Mouse (Mus musculus) myocyte (in vitro differentiated cells): Measurements from ENCODE around the gene Slc12a8. TPM values are rescaled to one million over a fixed set of nuclear protein-coding genes. Genes with fewer than 3 reads are reported as not detected.

ENCODE experiments used
- H3K27me3 ChIP-seq: one replicate; pipeline ENCODE4 v1.6.1; 2011; ENCODE audit not compliant: control insufficient read depth, insufficient read depth, insufficient read length
- H3K36me3 ChIP-seq: one replicate; pipeline ENCODE4 v1.6.1; 2011; ENCODE audit not compliant: control insufficient read depth, insufficient read depth
- H3K4me2 ChIP-seq: one replicate; pipeline ENCODE4 v1.6.1; 2011; ENCODE audit warnings: low read depth, control low read depth
- H3K4me3 ChIP-seq: one replicate; pipeline ENCODE4 v1.5.1; 2011; ENCODE audit warnings: mild to moderate bottlenecking, control low read depth, moderate library complexity
- H3K79me2 ChIP-seq: one replicate; pipeline ENCODE4 v1.6.1; 2011; ENCODE audit not compliant: control insufficient read depth, insufficient read depth
- H3ac ChIP-seq: one replicate; pipeline ENCODE4 v1.6.1; 2011; ENCODE audit not compliant: control insufficient read depth, insufficient read length
- CEBPB ChIP-seq: IDR thresholded peaks from 2 replicates; pipeline ENCODE4 v1.6.1; 2011; ENCODE audit warnings: mild to moderate bottlenecking, moderate library complexity; ENCODE audit not compliant: poor library complexity, insufficient read depth, severe bottlenecking
- E2F4 ChIP-seq: IDR thresholded peaks from one replicate; pipeline ENCODE4 v1.6.1; 2011; ENCODE audit warnings: mild to moderate bottlenecking, control low read depth, moderate library complexity; ENCODE audit not compliant: insufficient read depth
- MAX ChIP-seq: IDR thresholded peaks from one replicate; pipeline ENCODE4 v1.6.1; 2011; ENCODE audit warnings: low read depth, mild to moderate bottlenecking, control low read depth
- MYOD1 ChIP-seq, 3 experiments: IDR thresholded peaks; one replicate each; pipeline ENCODE4 v1.6.1; 2011; ENCODE audit warnings: control low read depth in 2 of 3, low read depth in 2 of 3, mild to moderate bottlenecking in 2 of 3, moderate library complexity in 1 of 3; ENCODE audit not compliant: insufficient read length in 2 of 3, control insufficient read depth in 1 of 3
- MYOG ChIP-seq, 3 experiments: IDR thresholded peaks; one replicate each; pipeline ENCODE4 v1.6.1; 2011; ENCODE audit warnings: control low read depth in 2 of 3, low read depth in 2 of 3, mild to moderate bottlenecking in 2 of 3; ENCODE audit not compliant: insufficient read length in 2 of 3, control insufficient read depth in 1 of 3, insufficient read depth in 1 of 3
- POLR2A ChIP-seq: IDR thresholded peaks from one replicate; pipeline ENCODE4 v1.6.1; 2011; ENCODE audit warnings: low read depth, mild to moderate bottlenecking, control low read depth, moderate library complexity; ENCODE audit not compliant: insufficient read length
- POLR2AphosphoS2 ChIP-seq: IDR thresholded peaks from one replicate; pipeline ENCODE4 v1.6.1; 2011; ENCODE audit warnings: low read depth, control low read depth; ENCODE audit not compliant: insufficient read length
- REST ChIP-seq: IDR thresholded peaks from one replicate; pipeline ENCODE4 v1.6.1; 2011; ENCODE audit warnings: mild to moderate bottlenecking, control low read depth, moderate library complexity; ENCODE audit not compliant: insufficient read depth, insufficient read length
- SRF ChIP-seq: IDR thresholded peaks from one replicate; pipeline ENCODE4 v1.6.1; 2011; ENCODE audit warnings: low read depth; ENCODE audit not compliant: control insufficient read depth, insufficient read length
- TCF12 ChIP-seq: IDR thresholded peaks from one replicate; pipeline ENCODE4 v1.6.1; 2011; ENCODE audit warnings: mild to moderate bottlenecking, control low read depth; ENCODE audit not compliant: poor library complexity, insufficient read depth, severe bottlenecking
- TCF3 ChIP-seq: IDR thresholded peaks from one replicate; pipeline ENCODE4 v1.6.1; 2011; ENCODE audit warnings: low read depth, control low read depth; ENCODE audit not compliant: insufficient read length
- USF1 ChIP-seq: IDR thresholded peaks from one replicate; pipeline ENCODE4 v1.6.1; 2011; ENCODE audit warnings: low read depth, mild to moderate bottlenecking, control low read depth, moderate library complexity
- polyA plus RNA-seq: library from polyadenylated mRNA; unstranded; fragments of >200 nt; fragmentation: generic; extraction: Trizol; gene quantifications from one replicate; pipeline ENCODE4 v1.2.1, GENCODE M21; 2012; ENCODE audit warnings: missing spikeins

Gene Slc12a8
- polyA plus RNA-seq, 1 experiment = 0.42 TPM

- H3K4me2 ChIP-seq = no peak overlapping the region
- H3ac ChIP-seq = no peak overlapping the region
- H3K4me3 ChIP-seq = no peak overlapping the region
- no peak for TF ChIP-seq SRF
- TF ChIP-seq MAX = no peak
- TF ChIP-seq MYOD1 (IDR thresholded peaks at IDR 0.05; ENCODE audit: control insufficient read depth in 1 of 3, insufficient read length in 2 of 3, low read depth in 2 of 3) = no peak
- TF ChIP-seq TCF12 = no peak
- TF ChIP-seq E2F4 = no peak
- no peak for TF ChIP-seq USF1
- TF ChIP-seq CEBPB = no peak
- no peak for TF ChIP-seq POLR2AphosphoS2
- TF ChIP-seq TCF3 = no peak
- H3K36me3 ChIP-seq = peaks cover 12% of the 10 kb centered on the region
- H3K79me2 ChIP-seq = no peaks in the 10 kb centered on the region
- no peaks in the 10 kb centered on the region for H3K27me3 ChIP-seq
Measured at GRCm38 (mm10) chr16:33479926-33480325, 37.2 kb upstream of the Slc12a8 start.

DNA sequence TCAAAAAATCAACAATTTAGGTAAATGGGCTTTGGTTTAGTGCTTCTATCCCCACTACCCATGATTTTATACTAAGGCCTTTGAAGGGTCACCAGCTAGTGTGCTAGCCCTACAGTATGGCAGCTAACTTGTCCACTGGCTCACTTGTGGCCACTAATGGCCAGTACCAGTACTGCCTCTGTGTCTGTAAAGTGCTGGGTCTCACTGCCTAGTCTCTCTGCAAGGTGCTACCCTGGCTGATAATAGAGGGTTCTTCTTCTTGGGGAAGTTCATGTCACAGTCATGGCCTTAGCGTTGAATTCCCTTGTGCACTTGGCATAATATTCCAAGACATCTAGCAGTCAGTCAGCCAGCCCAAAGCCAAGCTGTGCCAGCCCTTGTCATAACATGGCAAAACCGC, 36.0 kb upstream of the Slc12a8 start:
- peaks cover 12% of the 10 kb centered on the region for H3K36me3 ChIP-seq
- no peaks in the 10 kb centered on the region for H3K27me3 ChIP-seq
- H3K79me2 ChIP-seq = no peaks in the 10 kb centered on the region
- H3K4me3 ChIP-seq = no peak overlapping the region
- H3ac ChIP-seq = no peak overlapping the region
- TF ChIP-seq POLR2A (no peak), USF1 (no peak), REST (no peak), TCF12 (no peak), E2F4 (no peak), CEBPB (no peak), MYOG (IDR thresholded peaks at IDR 0.05; ENCODE audit: control insufficient read depth in 1 of 3, insufficient read depth in 1 of 3, insufficient read length in 2 of 3, low read depth in 2 of 3) (no peak), MAX (no peak), SRF (no peak), TCF3 (no peak), MYOD1 (IDR thresholded peaks at IDR 0.05; ENCODE audit: control insufficient read depth in 1 of 3, insufficient read length in 2 of 3, low read depth in 2 of 3) (no peak), POLR2AphosphoS2 (no peak)
- H3K4me2 ChIP-seq = no peak overlapping the region

- no peak overlapping the region for H3ac ChIP-seq
Measured at GRCm38 (mm10) chr16:33482309-33482708, 34.8 kb upstream of the Slc12a8 start.

GRCm38 (mm10) chr16:33487709-33488108, 29.4 kb upstream of the Slc12a8 start:
- Histone ChIP-seq H3K4me3 (no peak overlapping the region), H3K36me3 (peaks cover 5% of the 10 kb centered on the region), H3K4me2 (no peak overlapping the region), H3K27me3 (no peaks in the 10 kb centered on the region), H3K79me2 (no peaks in the 10 kb centered on the region), H3ac (no peak overlapping the region)
- TF ChIP-seq MYOG (IDR thresholded peaks at IDR 0.05; ENCODE audit: control insufficient read depth in 1 of 3, insufficient read depth in 1 of 3, insufficient read length in 2 of 3, low read depth in 2 of 3) = no peak
- no peak for TF ChIP-seq REST
- no peak for TF ChIP-seq USF1
- no peak for TF ChIP-seq TCF12
- TF ChIP-seq MYOD1 (IDR thresholded peaks at IDR 0.05; ENCODE audit: control insufficient read depth in 1 of 3, insufficient read length in 2 of 3, low read depth in 2 of 3) = no peak
- no peak for TF ChIP-seq CEBPB
- TF ChIP-seq POLR2AphosphoS2 = no peak
- TF ChIP-seq POLR2A = no peak
- no peak for TF ChIP-seq MAX
- no peak for TF ChIP-seq SRF
- TF ChIP-seq E2F4 = no peak

More at GRCm38 (mm10) chr16:33482309-33482708, 34.8 kb upstream of the Slc12a8 start:
- Histone ChIP-seq H3K27me3 (no peaks in the 10 kb centered on the region), H3K4me2 (no peak overlapping the region), H3K79me2 (no peaks in the 10 kb centered on the region), H3K36me3 (peaks cover 12% of the 10 kb centered on the region), H3K4me3 (no peak overlapping the region)
- TF ChIP-seq TCF12 (no peak), MYOD1 (IDR thresholded peaks at IDR 0.05; ENCODE audit: control insufficient read depth in 1 of 3, insufficient read length in 2 of 3, low read depth in 2 of 3) (no peak), SRF (no peak), E2F4 (no peak), POLR2A (no peak), CEBPB (no peak), REST (no peak), MYOG (IDR thresholded peaks at IDR 0.05; ENCODE audit: control insufficient read depth in 1 of 3, insufficient read depth in 1 of 3, insufficient read length in 2 of 3, low read depth in 2 of 3) (no peak), POLR2AphosphoS2 (no peak), MAX (no peak), USF1 (no peak), TCF3 (no peak)

DNA sequence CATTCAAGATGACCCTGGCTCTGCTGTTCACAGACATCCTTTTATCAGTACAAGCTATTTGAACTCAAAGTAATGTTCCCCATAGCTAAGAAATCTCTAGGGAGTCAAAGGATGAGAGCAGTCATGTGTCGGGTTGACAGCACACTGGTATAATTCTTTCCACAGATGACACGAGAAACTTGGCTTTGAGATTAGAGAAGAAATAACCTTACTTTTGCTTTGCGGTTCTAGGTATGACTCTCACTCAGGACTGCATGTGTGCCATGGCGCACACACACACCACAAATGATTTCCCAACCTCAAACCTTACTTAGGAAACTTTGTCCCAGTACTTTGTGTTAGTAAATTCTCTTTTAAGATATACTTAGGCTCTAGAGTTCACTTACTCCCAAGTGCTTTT, 22.8 kb upstream of the Slc12a8 start:
- Histone ChIP-seq H3K4me3 (no peak overlapping the region), H3K36me3 (peaks cover 31% of the 10 kb centered on the region), H3K79me2 (no peaks in the 10 kb centered on the region), H3K27me3 (no peaks in the 10 kb centered on the region), H3K4me2 (no peak overlapping the region), H3ac (no peak overlapping the region)
- TF ChIP-seq MAX (no peak), CEBPB (no peak), POLR2A (no peak), MYOG (IDR thresholded peaks at IDR 0.05; ENCODE audit: control insufficient read depth in 1 of 3, insufficient read depth in 1 of 3, insufficient read length in 2 of 3, low read depth in 2 of 3) (no peak), POLR2AphosphoS2 (no peak), MYOD1 (IDR thresholded peaks at IDR 0.05; ENCODE audit: control insufficient read depth in 1 of 3, insufficient read length in 2 of 3, low read depth in 2 of 3) (no peak)
